Mouse (Mus musculus): Measurements from ENCODE around the gene Pdzk1ip1. TPM values are rescaled to one million over a fixed set of nuclear protein-coding genes. Genes with fewer than 3 reads are reported as not detected.

The Pdzk1ip1 gene
- polyA plus RNA-seq, 1 experiment from 2014 or later, result 9.0 TPM

DNA sequence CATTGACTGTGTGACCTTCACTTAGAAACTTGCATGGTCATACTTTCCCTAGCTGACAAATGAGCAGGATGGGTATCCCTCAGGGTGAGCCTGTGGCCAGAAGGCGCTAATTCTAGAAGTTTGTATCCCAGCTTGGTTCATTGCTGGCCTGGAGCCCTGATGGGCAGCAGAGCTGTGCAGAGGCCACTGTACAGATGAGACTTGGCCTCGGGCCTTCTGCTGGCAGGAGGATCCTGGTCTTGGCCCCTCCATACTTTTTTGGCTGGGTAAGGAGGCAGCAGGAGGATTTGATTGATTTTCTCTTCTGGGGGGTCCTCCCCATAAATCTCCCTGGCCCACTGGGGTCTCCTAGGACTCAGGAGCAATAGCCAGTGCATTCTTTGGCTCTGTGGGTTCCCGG, 5.5 kb upstream of the Pdzk1ip1 start:
- H3K9me3 ChIP-seq (replicated peaks), result no peaks in the 10 kb centered on the region

DNA sequence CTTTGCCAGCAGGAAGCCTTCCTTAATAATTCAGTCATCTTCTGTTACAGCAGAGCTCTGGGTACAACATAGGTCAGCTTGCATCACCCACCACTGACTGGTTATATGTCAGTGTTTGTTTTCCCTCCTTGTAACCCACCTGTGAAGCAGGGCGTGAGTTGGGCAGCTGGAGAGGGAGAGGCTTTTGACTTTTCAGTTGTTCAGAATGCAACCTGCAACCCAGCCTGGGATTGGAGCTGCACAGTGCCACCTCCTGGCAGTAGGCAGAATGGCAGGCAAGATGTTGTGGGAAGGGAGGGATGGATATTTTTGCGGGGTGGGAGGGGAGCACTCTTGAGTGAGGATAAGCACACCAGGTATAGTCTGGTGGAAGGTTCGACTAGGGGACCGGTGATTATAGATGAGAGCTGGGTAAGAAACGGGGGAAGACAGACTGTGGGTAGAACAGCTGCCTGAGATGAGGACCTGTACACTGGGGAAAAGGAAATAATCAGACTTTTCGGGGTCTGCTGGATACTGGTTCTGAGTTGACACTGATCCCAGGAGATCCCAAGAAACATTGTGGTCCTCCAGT, 2.9 kb upstream of the Pdzk1ip1 start:
- Histone ChIP-seq H3K4me1 (0 out of 2 replicates have a peak, but pooled peaks cover 9% of the 10 kb centered on the region), H3K36me3 (no peaks in the 10 kb centered on the region), H3K9me3 (replicated peaks) (no peaks in the 10 kb centered on the region), H3K4me3 (no peak overlapping the region), H3K27ac (no peak overlapping the region), H3K27me3 (ENCODE audit: low read depth, poor library complexity, severe bottlenecking) (peaks cover 57% of the 10 kb centered on the region)
- peak; percentile 76 for DNase-seq (ENCODE audit: low spot score)
- WGBS, result 23% methylated on average over 6 of the region's 6 CpGs

More for the DNA sequence above, 5.5 kb upstream of the Pdzk1ip1 start:
- H3K4me3 ChIP-seq, result no peak overlapping the region
- H3K27me3 ChIP-seq (ENCODE audit: low read depth, poor library complexity, severe bottlenecking), result peaks cover 39% of the 10 kb centered on the region
- no peak for DNase-seq (ENCODE audit: low spot score)
- no peaks in the 10 kb centered on the region for H3K36me3 ChIP-seq
- 80% methylated on average over 3 of the region's 3 CpGs for WGBS
- H3K27ac ChIP-seq, result no peak overlapping the region
- peaks cover 11% of the 10 kb centered on the region for H3K4me1 ChIP-seq

GRCm38 (mm10) chr4:115086257-115086656, 2.3 kb upstream of the Pdzk1ip1 start:
- Histone ChIP-seq H3K36me3 (no peaks in the 10 kb centered on the region), H3K27ac (no peak overlapping the region), H3K27me3 (ENCODE audit: low read depth, poor library complexity, severe bottlenecking) (peaks cover 58% of the 10 kb centered on the region), H3K4me1 (0 out of 2 replicates have a peak, but pooled peaks cover 9% of the 10 kb centered on the region), H3K4me3 (no peak overlapping the region), H3K9me3 (replicated peaks) (no peaks in the 10 kb centered on the region)
- 73% methylated on average over 4 of the region's 4 CpGs for WGBS
- DNase-seq (ENCODE audit: low spot score), result no peak

DNA sequence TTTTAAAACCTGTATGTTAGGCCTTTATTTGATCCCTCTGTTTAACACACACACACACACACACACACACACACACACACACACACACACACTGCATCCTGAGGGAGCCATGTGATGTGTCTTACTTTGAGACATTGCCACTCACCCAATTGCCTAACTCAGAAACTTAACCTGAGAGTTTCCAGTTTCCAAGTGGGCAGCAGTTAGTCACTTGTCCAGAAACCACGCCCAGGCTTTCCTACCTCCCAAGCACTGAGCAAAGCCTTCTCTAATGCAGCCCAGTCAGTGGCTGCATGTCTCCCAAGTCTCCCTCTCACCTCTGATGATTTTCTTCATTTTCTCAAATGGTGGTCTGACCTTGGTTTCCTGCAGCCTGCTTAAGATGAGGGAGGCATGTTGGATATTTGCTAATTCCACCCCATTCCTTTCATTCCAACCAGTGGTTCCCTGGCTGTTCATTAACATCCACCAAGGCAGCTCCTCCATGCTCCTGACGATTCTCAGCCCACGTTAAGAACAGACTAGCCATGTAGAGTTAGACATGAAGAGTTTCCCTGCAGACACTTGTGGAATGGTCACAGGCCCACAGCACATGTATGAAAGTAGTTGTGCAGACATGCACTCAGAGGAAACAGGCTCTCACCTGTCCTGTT, 1.6 kb upstream of the Pdzk1ip1 start:
- Histone ChIP-seq H3K27me3 (ENCODE audit: low read depth, poor library complexity, severe bottlenecking) (peaks cover 61% of the 10 kb centered on the region), H3K27ac (no peak overlapping the region), H3K4me1 (0 out of 2 replicates have a peak, but pooled peaks cover 9% of the 10 kb centered on the region), H3K4me3 (no peak overlapping the region), H3K9me3 (replicated peaks) (no peaks in the 10 kb centered on the region), H3K36me3 (no peaks in the 10 kb centered on the region)
- 73% methylated on average over 3 of the region's 3 CpGs for WGBS
- no peak for DNase-seq (ENCODE audit: low spot score)

GRCm38 (mm10) chr4:115090592-115090991, 2.1 kb downstream of the Pdzk1ip1 start:
- H3K4me1 ChIP-seq, result peaks cover 11% of the 10 kb centered on the region
- H3K27ac ChIP-seq, result no peak overlapping the region
- no peaks in the 10 kb centered on the region for H3K9me3 ChIP-seq (replicated peaks)
- H3K36me3 ChIP-seq, result no peaks in the 10 kb centered on the region
- DNase-seq (ENCODE audit: low spot score), result no peak
- 61% methylated on average over 2 of the region's 2 CpGs for whole genome bisulfite sequencing
- H3K4me3 ChIP-seq, result no peak overlapping the region
- peaks cover 86% of the 10 kb centered on the region for H3K27me3 ChIP-seq (ENCODE audit: low read depth, poor library complexity, severe bottlenecking)

DNA sequence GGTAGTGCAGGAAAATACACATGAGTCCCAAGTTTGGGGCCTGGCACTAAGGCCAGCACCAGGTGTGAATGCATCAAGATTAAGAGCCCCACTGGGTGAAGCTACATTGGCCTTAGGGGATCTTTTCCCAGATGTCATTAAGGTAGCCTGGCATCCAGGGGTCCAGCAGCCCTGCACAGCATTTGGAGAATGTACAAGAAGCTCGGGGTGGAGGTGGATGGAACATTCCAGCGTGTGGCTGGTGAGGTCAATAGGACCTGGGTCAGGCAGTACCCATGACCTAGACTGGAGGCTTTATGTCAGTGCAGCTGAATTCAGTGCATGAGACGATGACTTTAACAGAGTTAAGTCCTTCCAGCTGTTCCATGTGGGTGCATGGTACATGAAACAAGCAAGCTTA, 3.3 kb downstream of the Pdzk1ip1 start:
- no peak overlapping the region for H3K27ac ChIP-seq
- no peak for DNase-seq (ENCODE audit: low spot score)
- H3K4me1 ChIP-seq, result peaks cover 24% of the 10 kb centered on the region
- WGBS, result 83% methylated on average over 3 of the region's 3 CpGs
- peaks cover 91% of the 10 kb centered on the region for H3K27me3 ChIP-seq (ENCODE audit: low read depth, poor library complexity, severe bottlenecking)
- H3K36me3 ChIP-seq, result no peaks in the 10 kb centered on the region
- H3K9me3 ChIP-seq (replicated peaks), result no peaks in the 10 kb centered on the region
- no peak overlapping the region for H3K4me3 ChIP-seq

GRCm38 (mm10) chr4:115093331-115093864, 4.9 kb downstream of the Pdzk1ip1 start:
- no peaks in the 10 kb centered on the region for H3K9me3 ChIP-seq (replicated peaks)
- no peak overlapping the region for H3K4me3 ChIP-seq
- 87% methylated on average over 4 of the region's 4 CpGs for WGBS
- H3K27me3 ChIP-seq (ENCODE audit: low read depth, poor library complexity, severe bottlenecking), result peaks cover 90% of the 10 kb centered on the region
- H3K4me1 ChIP-seq, result peaks cover 26% of the 10 kb centered on the region
- DNase-seq (ENCODE audit: low spot score), result no peak
- H3K36me3 ChIP-seq, result no peaks in the 10 kb centered on the region
- H3K27ac ChIP-seq, result no peak overlapping the region

GRCm38 (mm10) chr4:115094056-115094455, 5.5 kb downstream of the Pdzk1ip1 start:
- H3K36me3 ChIP-seq, result no peaks in the 10 kb centered on the region
- no peak for DNase-seq (ENCODE audit: low spot score)
- H3K27me3 ChIP-seq (ENCODE audit: low read depth, poor library complexity, severe bottlenecking), result peaks cover 85% of the 10 kb centered on the region
- no peak overlapping the region for H3K27ac ChIP-seq
- 82% methylated on average over 2 of the region's 2 CpGs for WGBS
- peaks cover 20% of the 10 kb centered on the region for H3K4me1 ChIP-seq
- H3K4me3 ChIP-seq, result no peak overlapping the region
- no peaks in the 10 kb centered on the region for H3K9me3 ChIP-seq (replicated peaks)

- Histone ChIP-seq H3K27ac (peak overlapping the region; percentile 50; the same call in 1 of the 2 replicates), H3K4me3 (peak overlapping the region; percentile 51), H3K36me3 (no peaks in the 10 kb centered on the region), H3K4me1 (peaks cover 18% of the 10 kb centered on the region), H3K9me3 (replicated peaks) (no peaks in the 10 kb centered on the region), H3K27me3 (ENCODE audit: low read depth, poor library complexity, severe bottlenecking) (peaks cover 76% of the 10 kb centered on the region)
- WGBS, result 1% methylated on average over 31 of the region's 31 CpGs
- DNase-seq (ENCODE audit: low spot score), result peak; percentile 57
Observed at GRCm38 (mm10) chr4:115095671-115096434, 7.3 kb downstream of the Pdzk1ip1 start.

GRCm38 (mm10) chr4:115096435-115097145, 8.1 kb downstream of the Pdzk1ip1 start:
- Histone ChIP-seq H3K27me3 (ENCODE audit: low read depth, poor library complexity, severe bottlenecking) (peaks cover 78% of the 10 kb centered on the region), H3K4me1 (peaks cover 18% of the 10 kb centered on the region), H3K9me3 (replicated peaks) (no peaks in the 10 kb centered on the region), H3K36me3 (no peaks in the 10 kb centered on the region), H3K4me3 (peak overlapping the region; percentile 51), H3K27ac (peak overlapping the region; percentile 50; the same call in 1 of the 2 replicates)
- 13% methylated on average over 11 of the region's 11 CpGs for WGBS
- no peak for DNase-seq (ENCODE audit: low spot score)

DNA sequence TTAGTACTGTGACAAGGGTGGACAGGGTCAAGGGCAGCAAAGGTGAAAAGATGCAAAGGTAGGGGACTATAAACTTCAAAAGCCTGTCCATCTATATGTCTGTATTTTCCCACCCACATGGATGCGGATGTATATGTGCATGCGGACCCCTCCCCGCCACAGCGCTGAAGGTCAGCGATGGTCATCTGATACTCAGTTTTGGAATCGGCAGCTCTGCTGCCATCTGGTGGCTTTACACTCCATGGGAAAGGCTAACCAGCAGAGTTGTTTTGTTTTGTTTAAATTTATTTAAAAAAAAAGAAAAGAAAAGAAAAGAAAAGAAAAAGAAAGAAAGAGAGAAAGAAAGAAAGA, 8.6 kb downstream of the Pdzk1ip1 start:
- under 1% methylated on average over 6 of the region's 6 CpGs for WGBS
- Histone ChIP-seq H3K4me3 (peak overlapping the region; percentile 30; the same call in 1 of the 2 replicates), H3K4me1 (peaks cover 18% of the 10 kb centered on the region), H3K9me3 (replicated peaks) (no peaks in the 10 kb centered on the region), H3K36me3 (no peaks in the 10 kb centered on the region), H3K27ac (peak overlapping the region; percentile 42; the same call in 1 of the 2 replicates), H3K27me3 (ENCODE audit: low read depth, poor library complexity, severe bottlenecking) (peaks cover 72% of the 10 kb centered on the region)
- DNase-seq (ENCODE audit: low spot score), result peak; percentile 54

- peak; percentile 75 for DNase-seq (ENCODE audit: low spot score)
- 37% methylated on average over 6 of the region's 6 CpGs for WGBS
- Histone ChIP-seq H3K36me3 (no peaks in the 10 kb centered on the region), H3K9me3 (replicated peaks) (no peaks in the 10 kb centered on the region), H3K4me3 (no peak overlapping the region), H3K27me3 (ENCODE audit: low read depth, poor library complexity, severe bottlenecking) (peaks cover 27% of the 10 kb centered on the region), H3K27ac (no peak overlapping the region), H3K4me1 (peaks cover 5% of the 10 kb centered on the region)
Observed at GRCm38 (mm10) chr4:115101682-115102081, 13.2 kb downstream of the Pdzk1ip1 start.

All from limb, embryonic 10.5 days (tissue).